Mouse (Mus musculus) stomach, postnatal 0 days (tissue): ENCODE measurements at regions not wholly inside any gene's neighbourhood (a gene's known extent, or its start where the extent isn't known, plus 50 kb on each side); places are given as distances from the start of the nearest gene placed in this dataset.

Source experiments
- ATAC-seq: fragments of 200-750 bp; cut with Nextera tagmentation; 2 replicates; pipeline ENCODE4 v1.8.0; 2017; ENCODE audit not compliant: low FRiP score, low TSS enrichment
- DNase-seq: peaks from one replicate; pipeline ENCODE4 v3.0.0-alpha.2; 2016; ENCODE audit warnings: low spot score
- H3K27ac ChIP-seq: fragments of 300-500 bp; sonication (generic); replicated peaks from 2 replicates; pipeline ENCODE4 v1.5.1; 2014; ENCODE audit warnings: mild to moderate bottlenecking, control low read depth
- H3K27me3 ChIP-seq: fragments of 300-500 bp; sonication (generic); 2 replicates; pipeline ENCODE4 v1.6.1; 2014; ENCODE audit warnings: low read length; ENCODE audit not compliant: control insufficient read depth, insufficient read depth
- H3K36me3 ChIP-seq: fragments of 300-500 bp; sonication (generic); 2 replicates; pipeline ENCODE4 v1.6.1; 2014; ENCODE audit warnings: low read length, mixed read lengths; ENCODE audit not compliant: control insufficient read depth, insufficient read depth
- H3K4me1 ChIP-seq: fragments of 300-500 bp; sonication (generic); replicated peaks from 2 replicates; pipeline ENCODE4 v1.6.1; 2014; ENCODE audit warnings: antibody characterized with exemption; ENCODE audit not compliant: control insufficient read depth, insufficient read depth
- H3K4me2 ChIP-seq: fragments of 300-500 bp; sonication (generic); replicated peaks from 2 replicates; pipeline ENCODE4 v1.6.1; 2014; ENCODE audit warnings: low read depth, mild to moderate bottlenecking, control low read depth, moderate library complexity
- H3K4me3 ChIP-seq: fragments of 300-500 bp; sonication (generic); 2 replicates; pipeline ENCODE4 v1.5.1; 2014; ENCODE audit warnings: low read depth, low read length, control low read depth
- H3K9ac ChIP-seq: fragments of 300-500 bp; sonication (generic); 2 replicates; pipeline ENCODE4 v1.6.1; 2014; ENCODE audit warnings: mild to moderate bottlenecking, low read length, control low read depth, mixed read lengths
- H3K9me3 ChIP-seq: fragments of 300-500 bp; sonication (generic); 2 replicates; pipeline ENCODE4 v1.6.1; 2016; ENCODE audit warnings: low read length; ENCODE audit not compliant: control insufficient read depth
- CTCF ChIP-seq: IDR thresholded peaks from 2 replicates; pipeline ENCODE4 v1.5.1; 2016; ENCODE audit warnings: antibody characterized with exemption, low read depth, mild to moderate bottlenecking, moderate library complexity
- EP300 ChIP-seq: optimal IDR thresholded peaks from 2 replicates; pipeline ENCODE3; 2016; ENCODE audit warnings: antibody characterized with exemption
- WGBS: fragments of 180-500 bp; shearing (Covaris S2); extraction: QIAGEN DNeasy Blood & Tissue Kit; methylation state at CpG from one replicate; pipeline ENCODE4 v1.1.7; 2014; 5-methylcytosine and 5-hydroxymethylcytosine counted together

DNA sequence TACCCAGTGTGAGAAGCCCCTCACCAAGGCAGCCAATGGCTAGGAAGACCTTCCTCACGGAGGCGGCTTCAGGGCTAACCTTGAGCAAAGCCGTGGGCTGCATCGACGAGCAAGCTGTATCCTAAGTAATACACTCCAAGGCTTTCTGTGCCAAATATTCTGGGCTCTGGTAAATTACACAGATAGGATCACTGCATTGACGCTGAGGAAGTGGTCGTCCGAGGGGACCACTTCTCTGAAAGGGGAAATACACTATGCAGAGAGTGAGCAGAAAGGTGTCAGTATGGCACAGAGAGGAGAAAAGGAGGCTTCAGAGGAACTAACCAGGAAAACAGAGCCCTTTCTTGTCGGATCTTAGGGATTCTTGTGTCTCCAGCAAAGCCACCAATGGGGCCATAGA is 124.1 kb downstream of the Enc1 start:
- no peak for TF ChIP-seq CTCF
- TF ChIP-seq EP300 = no peak
- H3K36me3 ChIP-seq = no peaks in the 10 kb centered on the region

GRCm38 (mm10) chr13:97363765-97364164 is 122.9 kb downstream of the Enc1 start:
- DNase-seq (peak; percentile 70), ATAC-seq (peak; percentile 89)
- 18% methylated on average over 5 of the region's 5 CpGs for WGBS
- Histone ChIP-seq H3K4me1 (0 out of 2 replicates have a peak, but pooled peaks cover 2% of the 10 kb centered on the region), H3K36me3 (no peaks in the 10 kb centered on the region), H3K27me3 (no peaks in the 10 kb centered on the region), H3K4me3 (no peak overlapping the region), H3K4me2 (no peak overlapping the region), H3K27ac (peak overlapping the region; percentile 79), H3K9ac (no peak overlapping the region), H3K9me3 (no peaks in the 10 kb centered on the region)
- TF ChIP-seq EP300 (no peak), CTCF (no peak)

More for the DNA sequence above, 124.1 kb downstream of the Enc1 start:
- Histone ChIP-seq H3K4me2 (no peak overlapping the region), H3K27ac (0 out of 2 replicates have a peak overlapping the region, but pooled peaks have one; percentile 49), H3K9ac (no peak overlapping the region), H3K9me3 (no peaks in the 10 kb centered on the region), H3K4me1 (0 out of 2 replicates have a peak, but pooled peaks cover 2% of the 10 kb centered on the region), H3K27me3 (no peaks in the 10 kb centered on the region), H3K4me3 (no peak overlapping the region)
- DNase-seq (no peak), ATAC-seq (no peak)
- WGBS = 80% methylated on average over 9 of the region's 9 CpGs

GRCm38 (mm10) chr13:97363214-97363613 is 122.3 kb downstream of the Enc1 start:
- Histone ChIP-seq H3K9ac (no peak overlapping the region), H3K9me3 (no peaks in the 10 kb centered on the region), H3K27ac (peak overlapping the region; percentile 79), H3K4me3 (no peak overlapping the region), H3K27me3 (no peaks in the 10 kb centered on the region), H3K36me3 (no peaks in the 10 kb centered on the region), H3K4me1 (0 out of 2 replicates have a peak, but pooled peaks cover 2% of the 10 kb centered on the region), H3K4me2 (no peak overlapping the region)
- DNase-seq (no peak), ATAC-seq (peak; percentile 27; the same call in 1 of the 2 replicates)
- 75% methylated on average over 4 of the region's 4 CpGs for WGBS
- TF ChIP-seq EP300 = no peak
- TF ChIP-seq CTCF = no peak

DNA sequence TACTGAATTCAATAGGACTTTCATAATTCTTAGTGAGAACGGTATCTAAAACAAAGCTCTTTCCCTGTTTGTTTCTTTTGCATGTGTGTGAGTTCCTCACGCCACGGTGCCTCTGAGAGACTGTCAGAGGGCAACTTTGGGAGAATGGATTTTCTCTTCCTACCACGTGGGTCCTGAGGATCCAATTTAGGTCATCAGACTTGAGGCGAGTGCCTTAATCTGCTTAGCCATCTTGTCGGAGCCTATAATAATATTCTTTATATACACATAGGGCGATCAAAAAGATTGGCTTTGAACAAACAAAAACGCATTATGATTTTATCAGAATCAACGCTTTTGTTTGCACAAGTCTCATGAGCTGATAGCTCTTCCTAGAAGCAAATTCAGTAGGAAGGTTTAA is 119.6 kb downstream of the Enc1 start:
- Histone ChIP-seq H3K27me3 (no peaks in the 10 kb centered on the region), H3K4me3 (no peak overlapping the region), H3K27ac (no peak overlapping the region), H3K9me3 (no peaks in the 10 kb centered on the region), H3K4me2 (no peak overlapping the region), H3K9ac (no peak overlapping the region), H3K36me3 (no peaks in the 10 kb centered on the region), H3K4me1 (0 out of 2 replicates have a peak, but pooled peaks cover 2% of the 10 kb centered on the region)
- ATAC-seq (no peak), DNase-seq (no peak)
- TF ChIP-seq CTCF (no peak), EP300 (no peak)
- 48% methylated on average over 9 of the region's 9 CpGs for WGBS

GRCm38 (mm10) chr13:97358781-97359305 is 117.9 kb downstream of the Enc1 start:
- H3K27ac ChIP-seq = no peak overlapping the region
- no peak overlapping the region for H3K4me3 ChIP-seq
- H3K9ac ChIP-seq = no peak overlapping the region
- no peaks in the 10 kb centered on the region for H3K9me3 ChIP-seq
- H3K4me1 ChIP-seq = 0 out of 2 replicates have a peak, but pooled peaks cover 2% of the 10 kb centered on the region
- H3K4me2 ChIP-seq = no peak overlapping the region
- H3K27me3 ChIP-seq = no peaks in the 10 kb centered on the region
- WGBS = 80% methylated on average over 8 of the region's 8 CpGs
- H3K36me3 ChIP-seq = no peaks in the 10 kb centered on the region
- ATAC-seq (no peak), DNase-seq (no peak)
- no peak for TF ChIP-seq EP300
- TF ChIP-seq CTCF = no peak

DNA sequence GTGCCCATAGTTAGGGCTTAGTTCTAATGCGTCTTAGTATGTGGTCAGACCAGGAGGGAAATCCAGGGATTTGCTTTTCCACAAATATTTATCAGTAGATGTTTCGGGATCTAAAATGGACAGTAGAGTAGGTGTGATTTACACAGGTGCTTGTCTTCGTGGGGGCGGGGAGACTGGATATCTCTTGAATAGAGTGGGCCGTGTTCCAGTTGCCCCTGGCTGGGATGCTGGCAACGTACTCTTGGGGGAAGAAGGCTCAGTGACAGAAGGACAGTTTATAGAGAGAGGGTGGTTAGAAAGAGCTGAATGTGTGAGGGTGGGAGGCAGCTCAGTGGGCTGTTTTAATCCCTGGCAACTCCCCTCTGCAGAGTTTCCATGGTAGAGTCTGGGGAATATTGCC is 117.4 kb downstream of the Enc1 start:
- WGBS = 62% methylated on average over 6 of the region's 6 CpGs
- Histone ChIP-seq H3K9ac (no peak overlapping the region), H3K4me1 (0 out of 2 replicates have a peak, but pooled peaks cover 1% of the 10 kb centered on the region), H3K27me3 (no peaks in the 10 kb centered on the region), H3K27ac (no peak overlapping the region), H3K9me3 (no peaks in the 10 kb centered on the region), H3K4me3 (no peak overlapping the region), H3K36me3 (no peaks in the 10 kb centered on the region), H3K4me2 (no peak overlapping the region)
- TF ChIP-seq CTCF = no peak
- no peak for TF ChIP-seq EP300
- DNase-seq (no peak), ATAC-seq (no peak)
